Mouse (Mus musculus): ENCODE results near the gene S1pr4. TPM values are rescaled to one million over a fixed set of nuclear protein-coding genes. Genes with fewer than 3 reads are reported as not detected.

S1pr4 gene
- total RNA-seq, 2 experiments from 2014 or later = 0.64 to 0.86 TPM

DNA sequence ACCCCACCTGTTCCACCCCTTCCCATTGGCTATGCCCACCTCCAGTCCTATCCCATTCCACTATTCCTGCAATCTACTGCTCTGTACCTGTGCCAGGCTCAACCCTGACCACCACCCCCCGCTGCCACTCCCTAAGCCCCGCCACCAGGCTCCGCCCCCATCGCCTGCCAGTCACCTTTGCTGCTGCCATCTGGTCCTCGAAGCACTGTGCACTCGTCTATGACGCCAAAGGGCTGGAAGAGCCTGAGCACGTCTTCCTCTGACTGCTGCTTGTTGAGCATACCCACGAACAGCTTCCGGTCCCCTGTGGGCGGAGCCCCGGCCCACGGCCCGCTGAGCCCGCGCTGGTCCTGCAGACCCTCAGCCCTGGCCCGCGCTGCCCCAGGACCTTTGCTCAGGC lies 29.5 kb downstream of the S1pr4 start:
- intact Hi-C loops (cut with DNase I; ENCODE audit: low total_unique reads) = no loop called here
- DNase-seq = no peak

DNA sequence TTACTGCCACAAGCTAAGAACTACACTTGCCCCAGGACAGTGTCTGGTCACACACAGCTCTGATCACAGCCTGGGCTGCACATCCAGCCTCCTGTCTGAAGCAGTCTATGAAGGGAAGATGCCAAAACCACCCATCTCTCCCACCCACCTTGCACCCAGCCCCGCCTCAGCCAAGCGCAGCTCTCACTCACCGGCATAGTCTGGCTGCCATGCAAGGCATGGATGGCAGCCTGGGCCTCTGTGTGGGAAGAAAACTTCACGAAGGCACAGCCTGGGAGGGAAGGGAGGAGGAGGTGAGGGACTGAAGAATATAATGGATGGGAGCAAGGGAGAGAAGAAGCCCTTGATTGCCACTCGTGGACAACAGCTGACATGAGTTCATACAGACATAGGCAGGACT lies 30.7 kb downstream of the S1pr4 start:
- intact Hi-C loops (cut with DNase I; ENCODE audit: low total_unique reads) = no loop called here

DNA sequence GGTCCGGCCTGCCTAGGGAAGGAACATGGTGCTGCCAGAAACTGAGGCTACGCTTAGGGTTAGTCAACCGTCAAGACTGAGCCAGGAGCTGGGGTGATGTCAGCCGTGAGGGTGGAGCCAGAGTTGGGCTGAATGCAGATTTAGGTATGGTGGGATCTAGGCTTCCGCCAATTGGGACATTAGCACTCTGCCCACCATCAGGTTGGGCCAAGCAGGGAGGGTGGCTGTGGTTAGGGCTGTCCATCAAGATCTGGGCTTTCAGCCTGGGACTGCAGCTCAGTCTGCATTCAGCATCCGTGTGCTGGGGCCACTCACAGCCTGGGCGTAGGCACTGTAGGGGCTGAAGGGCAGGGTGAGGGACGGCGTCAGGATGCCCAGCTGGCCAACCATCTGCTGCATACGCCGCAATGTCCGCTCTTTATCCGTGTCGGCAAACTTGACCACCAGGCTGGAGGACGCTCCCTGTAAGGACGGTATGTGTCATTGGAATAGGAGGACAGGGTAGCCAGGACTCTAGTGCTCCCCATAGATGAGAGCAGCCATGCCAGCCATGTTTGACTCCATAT lies 32.2 kb downstream of the S1pr4 start:
- intact Hi-C loops (cut with DNase I; ENCODE audit: low total_unique reads) = no loop called here
- DNase-seq = peak; percentile 3

More for the DNA sequence above, 30.7 kb downstream of the S1pr4 start:
- DNase-seq = no peak

DNA sequence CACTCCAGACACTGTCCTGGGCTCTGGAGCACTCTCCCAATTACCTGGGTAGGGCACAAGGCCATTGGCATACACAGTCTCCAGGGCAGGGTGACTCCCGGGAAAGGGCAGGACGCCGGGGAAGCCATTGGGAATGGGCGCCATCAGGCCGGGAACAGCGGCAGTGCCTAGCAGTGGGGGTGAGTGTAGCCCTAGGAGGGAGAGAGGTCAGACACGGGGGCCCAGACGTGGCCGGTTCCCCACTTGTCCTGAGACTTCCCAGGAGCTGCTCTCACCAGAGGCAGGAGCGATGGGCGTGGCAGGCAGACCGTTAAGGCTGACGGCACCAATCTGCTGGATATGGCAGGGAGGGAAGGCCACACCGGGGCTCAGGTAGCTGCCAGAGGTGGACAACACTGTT lies 33.1 kb downstream of the S1pr4 start:
- intact Hi-C loops (cut with DNase I; ENCODE audit: low total_unique reads) = no loop called here
- peak; percentile 3 for DNase-seq

DNA sequence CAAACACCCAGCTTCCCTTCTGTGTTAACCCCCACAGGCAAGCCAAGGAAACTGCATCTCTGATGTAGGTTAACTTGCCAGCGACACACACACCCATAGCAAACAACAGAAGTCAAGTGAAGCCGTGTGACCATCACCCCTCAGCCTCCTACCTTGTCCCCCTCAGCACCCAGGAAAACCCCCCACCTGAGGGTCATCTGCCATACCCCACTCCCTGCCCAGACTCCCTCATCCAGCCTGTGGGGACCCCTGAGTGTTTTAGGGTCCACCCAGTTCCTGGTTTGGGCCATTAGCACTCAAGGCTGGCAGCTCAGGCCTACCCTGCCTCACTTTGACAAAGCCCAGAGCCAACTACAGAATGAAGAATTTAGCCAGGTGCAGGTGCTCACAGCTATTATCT lies 33.9 kb downstream of the S1pr4 start:
- DNase-seq = no peak
- intact Hi-C loops (cut with DNase I; ENCODE audit: low total_unique reads) = no loop called here

DNA sequence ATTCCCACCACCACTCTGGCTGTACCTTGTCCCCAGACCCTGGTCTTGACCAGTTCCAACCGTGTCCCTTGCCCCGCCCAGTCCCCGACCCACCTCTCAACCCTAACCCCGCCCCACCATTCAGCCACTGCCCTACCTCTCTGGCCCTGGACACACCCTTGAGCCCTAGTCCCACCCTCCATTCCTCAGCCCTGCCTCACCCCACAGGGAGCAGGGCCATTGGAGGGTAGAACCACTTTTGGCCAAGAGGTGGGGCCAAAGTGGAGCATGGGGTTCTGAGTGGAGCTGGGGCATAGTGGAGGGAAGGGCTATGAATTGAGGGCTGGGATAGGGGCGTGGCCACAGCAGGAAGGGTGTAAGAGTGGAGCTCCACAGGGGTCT lies 34.7 kb downstream of the S1pr4 start:
- DNase-seq = peak; percentile 3
- intact Hi-C loops (cut with DNase I; ENCODE audit: low total_unique reads) = no loop called here

DNA sequence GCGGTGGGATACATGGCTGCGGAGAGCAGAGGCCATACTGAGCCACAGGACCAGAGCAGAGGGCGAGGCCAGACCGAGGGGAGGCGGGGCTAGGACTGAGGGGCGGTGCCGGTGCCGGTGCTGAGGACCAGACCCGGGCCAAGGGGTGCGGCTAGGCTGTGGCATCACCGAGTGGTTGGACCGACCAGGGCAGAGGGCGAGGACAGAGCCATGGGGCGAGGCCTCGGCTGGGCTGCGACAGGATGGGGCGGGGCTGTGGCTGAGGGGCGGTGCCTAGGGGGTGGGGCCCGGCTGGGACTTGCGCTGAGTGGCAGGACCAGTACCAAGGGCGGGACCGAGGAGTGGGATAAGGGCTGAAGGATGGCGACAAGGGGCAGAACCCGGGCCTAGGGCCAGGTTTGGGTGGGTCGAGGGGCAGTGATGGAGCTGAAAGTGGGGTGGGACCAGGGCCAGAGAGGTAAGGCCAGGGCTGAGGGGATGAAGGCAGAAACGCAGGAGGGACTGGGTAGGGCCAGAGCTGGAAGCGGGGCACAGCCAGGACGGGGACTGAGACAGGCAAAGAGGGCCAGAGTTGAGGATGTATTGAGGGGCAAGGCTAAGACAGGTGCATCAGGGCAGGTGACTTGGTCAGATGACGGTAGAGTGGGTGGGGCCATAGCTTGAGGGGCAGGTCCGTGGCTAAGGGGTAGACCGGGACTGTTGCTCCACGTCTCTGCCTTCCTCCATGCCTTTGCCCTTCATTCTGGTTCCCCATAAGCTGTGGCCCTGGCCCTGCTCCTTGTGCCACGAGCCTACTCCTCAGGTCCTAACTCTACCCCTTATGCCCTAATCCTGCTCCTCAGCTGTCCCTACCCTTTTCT lies 35.3 kb downstream of the S1pr4 start:
- peak; percentile 66 for DNase-seq
- intact Hi-C loops (cut with DNase I; ENCODE audit: low total_unique reads) = no loop called here

DNA sequence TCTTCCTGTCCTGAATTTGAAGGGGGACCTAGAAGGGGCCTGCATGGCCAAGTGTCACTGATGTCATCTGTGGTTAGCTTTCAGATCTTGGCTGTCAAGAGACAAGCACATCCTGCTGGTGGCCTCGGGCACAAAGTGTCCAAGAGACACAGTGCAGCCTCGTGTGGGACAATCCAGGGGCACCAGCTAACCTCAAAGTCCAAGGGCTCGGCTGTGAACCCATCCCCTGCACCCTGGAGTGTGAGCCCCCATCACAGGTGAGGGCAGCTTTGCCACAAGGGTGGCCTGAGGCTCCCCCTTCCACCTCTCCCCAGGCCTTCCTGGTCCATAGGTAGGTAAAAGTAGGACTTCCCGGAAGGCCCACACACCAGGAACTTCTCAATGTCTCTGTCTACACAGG lies 36.4 kb downstream of the S1pr4 start:
- intact Hi-C loops (cut with DNase I; ENCODE audit: low total_unique reads) = no loop called here
- no peak for DNase-seq

DNA sequence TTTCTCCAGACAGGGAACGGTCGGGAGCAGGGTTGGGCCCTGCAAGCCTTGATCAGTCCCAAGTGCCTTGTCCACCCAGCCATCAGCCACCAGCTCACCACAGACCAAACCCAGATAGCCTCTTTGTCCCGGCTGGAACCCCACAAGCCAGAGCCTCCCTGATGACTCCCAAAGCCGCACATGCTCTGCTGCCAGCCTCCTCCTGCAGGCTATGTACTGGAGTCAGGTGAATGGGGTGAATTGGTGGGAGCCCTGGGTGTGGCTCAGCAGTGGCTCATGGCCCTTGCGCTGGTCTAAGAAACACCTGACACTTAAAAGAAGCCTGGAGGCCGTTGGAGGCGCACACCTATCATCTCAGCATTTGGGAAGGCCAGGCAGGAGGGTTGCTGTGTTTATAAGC lies 37.0 kb downstream of the S1pr4 start:
- intact Hi-C loops (cut with DNase I; ENCODE audit: low total_unique reads) = no loop called here

DNA sequence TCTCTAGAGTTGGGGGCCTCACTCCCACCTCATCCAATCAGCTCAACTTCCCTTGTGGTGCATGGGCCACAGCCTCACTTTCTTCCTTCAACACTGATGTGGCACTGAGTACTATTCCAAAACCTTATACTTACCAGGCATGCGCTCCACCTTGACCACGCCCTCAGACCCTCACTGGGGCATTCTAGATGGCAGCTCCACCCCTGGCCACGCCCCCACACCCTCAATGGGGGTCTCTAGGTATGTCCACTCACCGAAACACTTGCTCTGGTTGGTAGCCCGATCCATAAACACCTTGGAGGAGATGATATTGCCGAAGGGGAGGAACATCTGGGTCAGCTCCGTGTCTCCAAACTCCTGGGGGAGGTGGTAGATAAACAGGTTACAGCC lies 37.5 kb downstream of the S1pr4 start:
- intact Hi-C loops (cut with DNase I; ENCODE audit: low total_unique reads) = no loop called here
- DNase-seq = no peak

More for the DNA sequence above, 37.0 kb downstream of the S1pr4 start:
- DNase-seq = no peak

DNA sequence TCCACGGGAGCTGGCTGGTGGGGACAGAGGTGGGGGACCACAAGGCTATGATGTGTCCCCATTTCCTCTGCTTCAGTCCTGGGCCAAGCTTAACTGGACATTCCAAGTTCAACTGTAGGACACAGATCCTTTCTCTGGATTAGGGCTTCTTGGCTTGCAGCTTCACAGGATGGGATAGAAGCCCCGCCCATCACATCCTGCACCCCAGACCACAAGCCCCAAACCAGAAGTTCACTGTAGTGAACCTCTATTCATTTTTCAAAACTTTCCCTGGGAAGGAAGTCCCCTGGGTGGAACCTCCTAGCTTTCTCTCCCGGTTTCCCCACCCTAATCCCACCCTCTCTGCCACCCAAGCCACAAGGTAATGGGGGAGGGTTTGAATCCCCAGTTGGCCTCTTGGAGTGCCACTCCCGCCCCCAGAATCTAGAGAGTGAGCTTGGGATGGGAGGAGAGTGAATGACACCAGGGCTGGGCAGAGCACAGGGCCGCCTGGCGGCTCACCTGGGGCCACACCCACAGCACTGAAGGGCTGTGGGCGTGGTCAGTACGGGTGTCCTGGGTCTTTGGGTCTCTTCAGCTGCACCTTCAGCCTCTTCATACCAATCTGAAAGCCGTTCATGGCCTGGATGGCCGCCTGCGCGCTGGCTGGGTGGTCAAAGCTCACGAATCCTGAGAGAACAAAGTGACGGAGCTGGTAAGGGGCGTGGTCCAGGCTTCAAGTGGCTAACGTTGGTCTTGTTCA lies 38.1 kb downstream of the S1pr4 start:
- intact Hi-C loops (cut with DNase I; ENCODE audit: low total_unique reads) = no loop called here
- no peak for DNase-seq

DNA sequence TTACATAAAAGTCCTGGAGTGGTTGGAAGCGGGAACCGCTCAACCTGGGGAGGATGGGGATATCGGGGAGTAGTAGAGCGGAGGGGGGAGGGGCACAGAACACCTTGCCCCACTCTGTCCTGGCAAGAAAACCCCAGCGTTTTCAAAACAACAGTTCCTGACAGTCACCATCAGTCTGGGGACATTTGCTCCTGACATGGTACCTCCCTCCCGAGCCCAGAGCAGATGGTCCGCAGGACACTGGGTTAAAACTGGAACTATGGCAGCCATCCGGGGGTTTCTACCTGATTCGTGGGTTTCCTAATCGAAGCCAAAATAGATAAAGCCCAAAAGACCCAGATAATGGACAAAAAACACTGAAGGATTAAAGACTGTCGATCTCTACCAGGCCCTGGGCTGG lies 39.0 kb downstream of the S1pr4 start:
- no peak for DNase-seq
- intact Hi-C loops (cut with DNase I; ENCODE audit: low total_unique reads) = no loop called here

DNA sequence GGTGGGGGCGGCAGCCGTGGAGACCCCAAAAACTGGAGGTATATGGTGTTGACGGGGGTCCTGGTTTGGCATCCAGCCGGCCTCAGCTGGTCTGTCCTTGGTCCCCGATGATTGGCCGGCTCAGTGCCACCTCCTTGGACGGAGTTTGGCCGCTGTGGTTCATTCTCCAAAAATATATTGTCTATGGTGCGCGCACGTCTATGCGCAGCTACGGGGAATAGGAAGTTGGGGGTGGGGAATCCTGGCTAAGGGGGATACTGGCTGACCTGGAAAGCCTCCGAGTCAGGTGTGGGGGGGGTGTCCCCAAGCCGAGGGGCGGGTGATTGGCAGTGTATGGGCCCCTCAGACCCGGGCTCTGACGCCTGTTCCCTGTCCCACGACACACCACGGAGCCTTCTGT lies 39.5 kb downstream of the S1pr4 start:
- intact Hi-C loops (cut with DNase I; ENCODE audit: low total_unique reads) = no loop called here
- no peak for DNase-seq

DNA sequence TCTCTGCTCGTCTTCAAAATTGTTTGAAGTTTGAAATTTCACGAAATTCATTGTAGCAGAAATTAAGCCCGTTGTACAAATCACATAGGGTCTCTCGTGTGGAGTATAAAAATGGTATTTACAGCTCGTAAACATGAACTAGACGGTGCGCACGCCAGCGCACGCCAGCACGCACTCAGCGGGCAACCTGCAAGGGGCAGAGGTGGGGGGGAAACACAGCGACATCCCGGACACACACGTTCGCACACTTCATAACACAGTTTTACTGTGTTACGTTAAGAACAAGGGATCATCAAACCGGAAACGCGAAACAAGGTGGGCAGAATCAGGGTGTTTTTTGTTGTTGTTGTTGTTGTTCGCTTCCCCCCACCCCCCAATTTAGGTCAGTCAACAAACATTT lies 40.5 kb downstream of the S1pr4 start:
- no peak for DNase-seq
- intact Hi-C loops (cut with DNase I; ENCODE audit: low total_unique reads) = loop anchor here (10.0 kb wide), 1 partner anchor 175 kb away; no protein-coding TSS in a partner anchor

DNA sequence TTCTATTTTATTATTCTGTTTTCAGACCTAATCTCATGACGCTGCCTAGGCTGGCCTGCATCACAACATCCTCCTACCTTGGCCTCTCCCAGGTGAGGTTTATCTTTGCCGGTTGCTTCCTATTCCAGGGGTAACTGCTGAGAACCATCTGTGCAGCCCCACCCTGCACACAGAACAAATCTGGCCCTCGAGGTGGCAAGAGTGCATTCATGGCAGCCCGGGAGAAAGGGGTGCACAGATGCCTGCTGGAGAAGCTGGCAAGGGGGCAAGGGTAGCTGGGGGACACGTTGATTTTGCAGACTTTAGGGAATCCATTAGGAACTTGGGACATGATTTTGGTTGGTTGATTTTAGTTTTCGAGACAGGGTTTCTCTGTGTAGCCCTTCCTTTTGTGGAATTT lies 41.7 kb downstream of the S1pr4 start:
- intact Hi-C loops (cut with DNase I; ENCODE audit: low total_unique reads) = loop anchor here (10.0 kb wide), 1 partner anchor 173 kb away; no protein-coding TSS in a partner anchor
- no peak for DNase-seq

DNA sequence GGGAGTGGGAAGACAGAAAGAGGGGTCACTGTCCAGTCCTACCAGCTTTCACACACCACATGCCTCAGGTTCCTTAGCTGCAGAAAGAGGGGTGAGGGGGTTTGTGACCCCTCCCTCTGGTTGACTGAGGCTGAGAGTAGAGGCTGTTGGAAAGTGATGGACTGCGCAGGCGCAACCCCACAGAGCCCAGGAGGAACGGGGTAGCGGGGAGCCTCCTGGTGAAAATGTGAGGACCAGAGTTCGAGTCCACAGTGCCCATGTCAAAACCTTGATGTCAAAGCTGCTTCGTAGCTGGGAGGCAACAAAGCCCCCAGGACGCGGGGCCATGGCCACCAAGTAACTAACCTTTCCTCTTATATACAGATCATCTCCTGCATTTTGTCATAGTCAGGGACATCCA lies 42.3 kb downstream of the S1pr4 start:
- intact Hi-C loops (cut with DNase I; ENCODE audit: low total_unique reads) = loop anchor here (10.0 kb wide), 1 partner anchor 173 kb away; no protein-coding TSS in a partner anchor
- no peak for DNase-seq

DNA sequence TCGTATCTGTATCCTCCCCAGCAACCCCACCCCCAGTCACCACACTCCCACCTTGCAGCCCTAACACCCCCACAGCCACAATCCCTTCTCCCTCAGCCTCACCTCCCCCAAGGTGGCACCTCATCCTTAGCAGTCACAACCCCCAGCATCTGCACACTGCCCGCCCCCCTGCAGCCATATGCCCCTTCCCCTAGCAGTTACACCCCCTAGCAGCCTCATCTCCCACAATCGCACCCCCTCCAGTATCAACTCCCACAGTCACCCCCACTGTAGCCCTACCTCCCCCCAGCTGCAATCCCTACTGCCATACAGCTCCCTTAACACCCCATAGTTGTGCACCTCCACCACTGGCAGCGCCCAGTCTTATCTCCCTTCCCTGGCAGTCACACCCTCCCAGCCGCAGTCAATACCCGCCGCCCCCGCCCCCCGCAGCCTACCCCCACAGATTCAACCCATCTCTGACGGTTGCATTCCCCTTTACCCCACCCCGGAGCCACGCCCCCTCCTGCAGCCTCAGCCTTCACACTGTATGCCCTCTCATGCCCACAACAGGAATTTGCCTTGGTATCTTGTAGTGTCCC lies 42.9 kb downstream of the S1pr4 start:
- intact Hi-C loops (cut with DNase I; ENCODE audit: low total_unique reads) = loop anchor here (10.0 kb wide), 1 partner anchor 172 kb away; no protein-coding TSS in a partner anchor
- DNase-seq = no peak

DNA sequence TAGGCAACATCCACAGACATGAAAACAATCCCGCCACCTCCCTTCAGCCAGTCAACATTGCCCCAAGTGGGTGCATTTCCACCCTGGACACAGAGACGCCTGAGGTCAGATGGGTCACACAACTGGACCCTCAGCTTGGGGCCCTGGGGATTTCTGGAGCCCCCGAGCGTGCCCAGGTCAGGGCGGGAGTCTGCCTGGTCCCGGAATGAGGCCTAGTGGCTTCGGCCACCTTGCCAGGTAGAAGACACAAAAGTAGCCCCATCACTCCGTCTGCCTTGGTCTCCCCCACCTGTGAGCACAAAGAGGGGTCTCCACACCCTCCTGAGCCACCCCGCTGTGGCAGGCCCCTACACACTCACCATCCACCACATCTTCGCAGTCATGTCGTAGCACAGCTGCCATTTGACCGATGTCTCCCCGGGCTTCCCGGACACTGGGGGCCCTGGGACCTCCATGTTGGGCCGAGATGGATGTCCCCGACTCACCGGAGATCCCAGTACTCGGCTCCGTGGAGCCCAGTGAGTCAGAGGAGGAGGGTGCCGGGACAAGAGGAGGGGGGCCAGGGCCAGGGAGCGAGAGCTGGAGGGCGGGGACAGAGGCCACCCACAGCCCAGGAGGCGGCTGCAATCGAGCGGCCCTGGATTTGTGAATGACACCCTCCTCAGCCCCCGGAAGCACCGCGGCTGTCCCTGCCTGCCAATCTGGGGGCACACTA lies 44.6 kb downstream of the S1pr4 start, which contains the start of gene Nfic:
Gene Nfic, minus strand, starts transcription at position 455 of the 715 bp plus-strand sequence.
- intact Hi-C loops (cut with DNase I; ENCODE audit: low total_unique reads) = loop anchor here (10.0 kb wide), 1 partner anchor 171 kb away; no protein-coding TSS in a partner anchor
- DNase-seq = peak; percentile 4

DNA sequence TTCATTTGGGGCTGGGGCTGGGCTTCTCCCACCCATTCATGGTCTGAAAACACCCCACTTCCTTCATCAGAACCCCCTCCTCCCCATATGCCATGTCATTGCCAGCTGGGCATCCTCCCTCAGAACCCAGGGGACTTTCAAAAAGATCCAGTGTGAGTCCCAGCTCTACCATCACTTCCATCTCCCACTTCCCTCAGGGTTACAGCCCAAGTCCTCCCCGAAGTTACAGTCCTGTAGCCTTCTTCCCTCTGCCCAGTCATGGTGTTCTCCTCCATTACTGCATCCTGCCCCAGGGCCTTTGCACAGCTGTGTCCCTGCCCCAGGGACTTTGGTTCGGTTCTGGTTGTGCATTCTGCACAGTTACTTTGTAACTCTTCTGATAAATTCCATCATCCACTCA lies 45.8 kb downstream of the S1pr4 start:
- intact Hi-C loops (cut with DNase I; ENCODE audit: low total_unique reads) = loop anchor here (5.0 to 10.0 kb wide), 2 partner anchors 67 to 169 kb away; partner anchors contain the start of gene Gm48552

More for the DNA sequence above, 45.8 kb downstream of the S1pr4 start:
- DNase-seq = no peak

All from gastrocnemius, postnatal 14 days (tissue).